Mouse (Mus musculus) megakaryocyte, embryonic 14.5 days (primary cell): ENCODE measurements around the gene Ddn. TPM values are rescaled to one million over a fixed set of nuclear protein-coding genes. Genes with fewer than 3 reads are reported as not detected.

Experiments
- H3K27me3 ChIP-seq: replicated peaks from 2 replicates; pipeline ENCODE3; 2012; ENCODE audit warnings: inconsistent platforms
- H3K36me3 ChIP-seq: replicated peaks from 2 replicates; pipeline ENCODE3; 2012; ENCODE audit warnings: low read length, inconsistent platforms, mixed read lengths
- H3K4me1 ChIP-seq: 2 replicates; pipeline ENCODE4 v1.6.1; 2012; ENCODE audit warnings: inconsistent platforms
- H3K4me3 ChIP-seq: replicated peaks from 2 replicates; pipeline ENCODE3; 2012; ENCODE audit warnings: moderate library complexity, mild to moderate bottlenecking, inconsistent platforms
- H3K9me3 ChIP-seq: 2 replicates; pipeline ENCODE4 v1.6.1; 2012; ENCODE audit warnings: inconsistent platforms
- FLI1 ChIP-seq: IDR thresholded peaks from 2 replicates; pipeline ENCODE4 v1.6.1; 2012; ENCODE audit warnings: low read length, inconsistent platforms, mixed read lengths
- GATA1 ChIP-seq: IDR thresholded peaks from 3 replicates; pipeline ENCODE4 v1.6.1; 2012; ENCODE audit warnings: mixed read lengths, low read length, inconsistent platforms, borderline replicate concordance
- polyA plus RNA-seq: library from polyadenylated mRNA; stranded (reverse); fragments of >175 nt; gene quantifications from 2 replicates; pipeline ENCODE4 v1.2.3, GENCODE M21; 2012; ENCODE audit warnings: low replicate concordance; ENCODE audit not compliant: insufficient read depth

The Ddn gene
- polyA plus RNA-seq, 1 experiment: 0.32 TPM

DNA sequence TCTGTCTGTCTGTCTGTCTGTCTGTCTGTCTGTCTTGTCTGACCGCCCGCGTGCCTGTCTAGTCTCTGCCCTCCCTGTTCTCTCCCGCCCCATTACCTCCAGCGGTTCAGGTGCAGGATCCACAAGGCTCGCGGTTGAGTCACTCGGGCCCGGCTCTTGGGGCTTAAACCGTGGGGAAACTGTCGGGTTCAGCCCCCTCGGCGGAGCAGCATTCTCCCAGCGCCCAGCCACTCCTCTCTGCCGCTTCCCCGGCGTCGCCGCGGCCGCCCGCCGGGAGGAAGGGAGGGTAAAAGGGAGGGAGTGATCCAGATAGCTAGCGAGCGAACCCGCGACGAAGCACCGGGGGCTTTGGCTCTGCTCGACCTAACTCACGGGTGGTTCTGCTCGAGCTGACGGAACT is 31.5 kb downstream of the Ddn start, which contains the start of gene Wnt10b:
TSS of gene Wnt10b (minus strand) at position 389 of the 400 bp plus-strand sequence.
- peak within 1 kb of the TSS; percentile 89 for H3K4me3 ChIP-seq
- no peaks in the 10 kb centered on the region for H3K36me3 ChIP-seq
- peaks cover 95% of the 10 kb centered on the region for H3K27me3 ChIP-seq
- no peaks in the 10 kb centered on the region for H3K9me3 ChIP-seq
- peaks cover 55% of the 10 kb centered on the region for H3K4me1 ChIP-seq
- TF ChIP-seq FLI1 (no peak), GATA1 (no peak)

- Histone ChIP-seq H3K27me3 (peaks cover 97% of the 10 kb centered on the region), H3K36me3 (no peaks in the 10 kb centered on the region), H3K4me1 (peaks cover 61% of the 10 kb centered on the region), H3K9me3 (no peaks in the 10 kb centered on the region), H3K4me3 (peak overlapping the region; percentile 89)
- TF ChIP-seq FLI1: no peak
- no peak for TF ChIP-seq GATA1
These were observed 32.2 kb downstream of the Ddn start for GRCm38 (mm10) chr15:98777005-98777616.

DNA sequence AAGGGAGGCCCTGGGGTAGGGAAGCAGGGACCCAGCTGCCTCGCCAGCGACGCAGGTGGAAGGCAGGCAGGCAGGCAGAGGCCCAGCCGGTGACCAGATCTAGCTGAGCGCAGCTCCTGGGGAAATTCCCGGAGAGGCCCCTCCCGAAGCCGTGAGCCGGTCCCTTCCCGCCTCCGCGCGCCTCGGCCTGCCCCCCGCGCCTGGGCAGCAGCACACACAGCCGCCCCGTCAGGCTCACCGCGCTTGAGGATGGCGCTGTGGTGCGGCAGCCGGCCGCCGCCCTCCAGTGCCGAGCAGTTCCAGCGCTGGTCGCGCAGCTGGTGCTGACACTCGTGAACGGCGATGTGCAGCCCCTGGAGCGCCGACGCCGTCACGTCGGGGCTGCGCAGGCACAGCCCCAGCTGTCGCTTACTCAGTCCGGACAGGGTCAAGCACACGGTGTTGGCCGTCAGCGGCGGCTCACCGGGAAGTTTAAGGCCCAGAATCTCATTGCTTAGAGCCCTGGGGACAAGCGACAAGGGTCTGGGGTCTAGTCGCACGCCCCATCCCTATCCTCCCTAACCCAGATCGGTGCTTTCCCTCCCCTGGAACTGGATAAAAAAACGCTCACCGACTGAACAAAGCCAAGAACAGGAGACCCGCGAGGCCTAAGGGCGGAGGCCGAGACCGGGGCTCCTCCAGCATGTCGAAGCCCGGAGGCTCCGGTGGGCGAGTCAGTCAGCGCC is 32.8 kb downstream of the Ddn start:
- Histone ChIP-seq H3K4me3 (peak overlapping the region; percentile 85), H3K4me1 (peaks cover 66% of the 10 kb centered on the region), H3K36me3 (no peaks in the 10 kb centered on the region), H3K9me3 (no peaks in the 10 kb centered on the region), H3K27me3 (peaks cover 97% of the 10 kb centered on the region)
- TF ChIP-seq GATA1 (no peak), FLI1 (no peak)

DNA sequence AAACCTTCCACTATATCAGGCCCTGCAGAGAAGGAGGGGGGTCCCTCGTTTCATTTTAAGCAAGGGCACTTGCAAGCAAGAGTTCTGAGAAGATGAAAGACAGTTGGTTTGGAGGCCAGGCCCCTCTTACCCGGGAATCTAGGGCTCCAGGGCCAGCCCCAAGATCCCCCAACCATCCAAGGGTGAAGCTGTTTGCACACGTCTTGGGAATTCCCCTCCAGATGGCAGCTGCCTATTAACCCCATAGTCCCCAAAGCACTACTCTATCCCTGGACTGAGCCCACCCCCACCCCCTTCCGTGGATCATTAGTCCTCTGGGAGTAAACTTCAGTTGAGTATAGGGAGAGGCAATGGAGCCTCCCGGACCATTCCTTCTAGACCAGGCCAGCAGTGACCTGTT is 33.8 kb downstream of the Ddn start:
- Histone ChIP-seq H3K27me3 (peaks cover 96% of the 10 kb centered on the region), H3K4me1 (peaks cover 64% of the 10 kb centered on the region), H3K4me3 (no peak overlapping the region), H3K36me3 (no peaks in the 10 kb centered on the region), H3K9me3 (no peaks in the 10 kb centered on the region)
- TF ChIP-seq FLI1 (no peak), GATA1 (no peak)

DNA sequence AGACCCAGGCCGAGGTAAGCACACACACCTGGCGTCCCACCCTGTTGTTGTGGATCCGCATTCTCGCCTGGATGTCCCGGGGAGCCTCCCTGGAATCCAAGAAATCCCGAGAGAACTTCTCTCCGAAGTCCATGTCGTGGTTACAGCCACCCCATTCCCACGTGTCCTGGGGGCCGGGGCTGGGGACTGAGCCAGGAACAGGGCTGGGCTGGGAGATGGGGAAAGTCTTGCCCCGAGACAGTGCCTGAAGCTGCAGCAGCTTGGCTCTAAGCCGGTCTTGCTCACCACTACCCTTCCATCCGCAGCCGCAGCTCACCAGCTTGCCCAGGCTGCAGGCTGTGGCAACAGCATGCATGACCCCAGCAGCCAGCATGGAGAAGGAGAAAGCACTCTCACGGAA is 35.2 kb downstream of the Ddn start:
- no peaks in the 10 kb centered on the region for H3K36me3 ChIP-seq
- H3K27me3 ChIP-seq: peaks cover 93% of the 10 kb centered on the region
- peaks cover 50% of the 10 kb centered on the region for H3K4me1 ChIP-seq
- peak overlapping the region; percentile 30 for H3K4me3 ChIP-seq
- TF ChIP-seq GATA1: no peak
- TF ChIP-seq FLI1: no peak
- H3K9me3 ChIP-seq: no peaks in the 10 kb centered on the region

- peaks cover 93% of the 10 kb centered on the region for H3K27me3 ChIP-seq
These were observed 36.6 kb downstream of the Ddn start for GRCm38 (mm10) chr15:98772511-98773211.

GRCm38 (mm10) chr15:98771813-98772425 is 37.4 kb downstream of the Ddn start:
- Histone ChIP-seq H3K4me3 (peak overlapping the region; percentile 90), H3K36me3 (no peaks in the 10 kb centered on the region), H3K4me1 (peaks cover 28% of the 10 kb centered on the region), H3K9me3 (no peaks in the 10 kb centered on the region), H3K27me3 (peaks cover 89% of the 10 kb centered on the region)
- no peak for TF ChIP-seq FLI1
- TF ChIP-seq GATA1: no peak

More at GRCm38 (mm10) chr15:98772511-98773211, 36.6 kb downstream of the Ddn start:
- TF ChIP-seq GATA1: no peak
- Histone ChIP-seq H3K9me3 (no peaks in the 10 kb centered on the region), H3K4me1 (peaks cover 36% of the 10 kb centered on the region), H3K4me3 (peak overlapping the region; percentile 90), H3K36me3 (no peaks in the 10 kb centered on the region)

- Histone ChIP-seq H3K4me3 (no peak overlapping the region), H3K27me3 (peaks cover 75% of the 10 kb centered on the region), H3K36me3 (no peaks in the 10 kb centered on the region), H3K4me1 (peaks cover 22% of the 10 kb centered on the region), H3K9me3 (no peaks in the 10 kb centered on the region)
- TF ChIP-seq GATA1: no peak
- TF ChIP-seq FLI1: no peak
These were observed 41.0 kb downstream of the Ddn start for GRCm38 (mm10) chr15:98768259-98768658.

- TF ChIP-seq GATA1 (no peak), FLI1 (no peak)
- Histone ChIP-seq H3K9me3 (no peaks in the 10 kb centered on the region), H3K36me3 (peaks cover 7% of the 10 kb centered on the region), H3K4me3 (no peak overlapping the region), H3K27me3 (peaks cover 52% of the 10 kb centered on the region), H3K4me1 (peaks cover 23% of the 10 kb centered on the region)
These were observed 43.4 kb downstream of the Ddn start for GRCm38 (mm10) chr15:98765929-98766328.
